Mouse (Mus musculus): ENCODE measurements around the gene Gcn1l1. TPM values are rescaled to one million over a fixed set of nuclear protein-coding genes. Genes with fewer than 3 reads are reported as not detected.

Gcn1l1 gene
- polyA plus RNA-seq, 1 experiment from 2014 or later = 20.7 TPM

DNA sequence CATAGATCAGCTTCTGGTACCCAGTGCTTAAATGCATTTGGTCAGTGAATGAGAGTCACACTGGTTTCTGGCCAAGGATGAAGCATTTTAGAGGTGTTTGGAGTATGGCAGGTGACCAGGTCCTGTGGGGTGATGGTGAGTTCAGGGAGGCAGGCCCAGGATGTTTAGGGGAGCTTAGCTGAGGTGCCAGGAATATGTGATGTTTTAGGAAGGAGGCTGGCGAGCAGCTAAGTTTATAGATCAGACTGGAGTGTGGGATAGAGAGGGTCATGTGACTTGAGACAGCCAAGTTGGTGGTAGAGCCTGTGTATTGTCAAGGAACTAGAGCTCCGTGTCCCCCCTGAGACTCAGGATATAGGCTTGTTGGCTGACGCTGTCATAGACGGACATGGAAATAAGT lies 68.0 kb downstream of the Gcn1l1 start:
- H3K4me1 ChIP-seq (replicated peaks; ENCODE audit: insufficient read depth, low read length) = peaks cover 15% of the 10 kb centered on the region
- 51% methylated on average over 4 of the region's 4 CpGs for WGBS
- no peaks in the 10 kb centered on the region for H3K27me3 ChIP-seq (ENCODE audit: insufficient read depth, low read length)
- ATAC-seq (replicated peaks; ENCODE audit: low FRiP score, low read depth) (no peak), DNase-seq (ENCODE audit: low spot score) (no peak)
- no peaks in the 10 kb centered on the region; the same call in 1 of the 2 replicates for H3K36me3 ChIP-seq (ENCODE audit: insufficient read depth, low read length)
- peak overlapping the region; percentile 90 for H3K4me2 ChIP-seq (ENCODE audit: low read length)
- H3K4me3 ChIP-seq (replicated peaks; ENCODE audit: low read depth, low read length) = peak overlapping the region; percentile 87
- no peaks in the 10 kb centered on the region for H3K9me3 ChIP-seq (replicated peaks; ENCODE audit: low read length)
- H3K9ac ChIP-seq (ENCODE audit: low read depth, low read length) = peak overlapping the region; percentile 89; the same call in 1 of the 2 replicates
- TF ChIP-seq CTCF (IDR thresholded peaks at IDR 0.05; ENCODE audit: low read depth) = no peak
- H3K27ac ChIP-seq = peak overlapping the region; percentile 88; the same call in 1 of the 2 replicates

DNA sequence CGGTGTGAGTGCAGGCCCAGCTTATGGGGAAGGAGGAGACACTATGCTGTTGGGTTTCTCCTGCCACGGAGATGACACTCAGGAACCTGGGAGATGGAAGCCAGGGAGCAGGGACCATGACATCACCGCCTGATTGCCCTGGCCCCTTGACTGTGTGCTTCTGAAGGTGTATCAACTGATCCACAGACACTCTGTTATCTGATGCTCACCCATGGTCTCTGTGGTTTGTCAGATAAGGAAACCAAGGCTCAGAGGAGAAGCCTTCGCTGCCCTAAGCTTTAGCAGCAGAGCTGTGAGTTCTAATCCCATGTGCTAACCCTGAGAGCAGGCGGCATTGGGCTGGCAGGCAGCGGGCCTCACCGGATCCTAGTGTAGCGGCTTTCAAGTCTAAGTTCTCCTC lies 69.0 kb downstream of the Gcn1l1 start:
- Histone ChIP-seq H3K4me2 (ENCODE audit: low read length) (no peak overlapping the region), H3K27me3 (ENCODE audit: insufficient read depth, low read length) (no peaks in the 10 kb centered on the region), H3K9me3 (replicated peaks; ENCODE audit: low read length) (no peaks in the 10 kb centered on the region), H3K9ac (ENCODE audit: low read depth, low read length) (no peak overlapping the region), H3K4me3 (replicated peaks; ENCODE audit: low read depth, low read length) (no peak overlapping the region), H3K36me3 (ENCODE audit: insufficient read depth, low read length) (peaks cover 7% of the 10 kb centered on the region; the same call in 1 of the 2 replicates), H3K27ac (no peak overlapping the region), H3K4me1 (replicated peaks; ENCODE audit: insufficient read depth, low read length) (peaks cover 15% of the 10 kb centered on the region)
- no peak for ATAC-seq (replicated peaks; ENCODE audit: low FRiP score, low read depth)
- TF ChIP-seq CTCF (IDR thresholded peaks at IDR 0.05; ENCODE audit: low read depth) = no peak
- no peak for DNase-seq (ENCODE audit: low spot score)
- 86% methylated on average over 8 of the region's 8 CpGs for WGBS

DNA sequence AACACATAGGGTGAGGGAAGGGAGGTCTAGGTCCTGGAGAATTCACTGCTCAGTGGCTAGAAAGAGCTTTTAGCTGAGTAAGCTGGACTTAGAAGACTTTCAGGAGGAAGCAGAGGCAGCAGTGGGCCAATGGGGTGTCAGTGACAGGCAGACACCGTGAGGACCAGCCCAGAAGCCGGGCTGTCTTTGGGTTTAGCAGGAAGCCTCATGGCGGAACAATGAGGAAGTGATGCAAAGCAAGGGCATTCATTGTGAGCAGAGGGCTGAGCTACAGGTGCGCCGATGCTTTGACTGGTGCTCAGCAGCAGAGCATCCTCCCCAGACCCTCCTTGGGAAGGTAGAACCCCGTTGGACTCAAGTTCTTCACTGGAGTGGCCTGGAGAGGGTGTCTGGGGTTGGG lies 70.5 kb downstream of the Gcn1l1 start:
- peaks cover 15% of the 10 kb centered on the region for H3K4me1 ChIP-seq (replicated peaks; ENCODE audit: insufficient read depth, low read length)
- no peak overlapping the region for H3K4me2 ChIP-seq (ENCODE audit: low read length)
- no peak for TF ChIP-seq CTCF (IDR thresholded peaks at IDR 0.05; ENCODE audit: low read depth)
- no peak overlapping the region for H3K4me3 ChIP-seq (replicated peaks; ENCODE audit: low read depth, low read length)
- no peak for ATAC-seq (replicated peaks; ENCODE audit: low FRiP score, low read depth)
- no peak for DNase-seq (ENCODE audit: low spot score)
- peaks cover 22% of the 10 kb centered on the region for H3K36me3 ChIP-seq (ENCODE audit: insufficient read depth, low read length)
- no peaks in the 10 kb centered on the region for H3K27me3 ChIP-seq (ENCODE audit: insufficient read depth, low read length)
- 59% methylated on average over 6 of the region's 6 CpGs for WGBS
- H3K9ac ChIP-seq (ENCODE audit: low read depth, low read length) = no peak overlapping the region
- H3K9me3 ChIP-seq (replicated peaks; ENCODE audit: low read length) = no peaks in the 10 kb centered on the region
- no peak overlapping the region for H3K27ac ChIP-seq

DNA sequence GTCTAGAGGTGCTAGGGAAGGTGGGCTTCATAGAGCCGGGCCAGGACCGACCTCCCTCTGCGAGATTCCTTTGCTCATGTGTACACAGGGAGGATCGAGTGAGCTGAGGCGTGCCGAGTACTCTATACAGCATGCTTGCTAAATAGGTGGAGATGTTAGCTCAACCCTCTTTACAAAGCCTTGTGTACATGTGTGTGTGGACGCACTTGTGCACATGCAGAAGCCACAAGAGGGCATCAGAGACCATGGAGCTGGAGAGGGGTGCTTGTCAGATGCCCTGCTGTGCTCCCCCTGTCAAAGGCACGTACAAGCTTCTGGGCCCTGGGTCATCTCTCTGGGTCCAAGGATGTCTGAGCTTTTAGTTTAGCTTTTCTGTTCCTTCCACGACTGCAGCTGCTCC lies 79.1 kb downstream of the Gcn1l1 start:
- TF ChIP-seq CTCF (IDR thresholded peaks at IDR 0.05; ENCODE audit: low read depth) = peak; percentile 43; the same call in 1 of the 2 replicates
- no peak overlapping the region for H3K9ac ChIP-seq (ENCODE audit: low read depth, low read length)
- peaks cover 72% of the 10 kb centered on the region for H3K36me3 ChIP-seq (ENCODE audit: insufficient read depth, low read length)
- 82% methylated on average over 9 of the region's 9 CpGs for WGBS
- no peaks in the 10 kb centered on the region for H3K4me1 ChIP-seq (replicated peaks; ENCODE audit: insufficient read depth, low read length)
- DNase-seq (ENCODE audit: low spot score) (no peak), ATAC-seq (replicated peaks; ENCODE audit: low FRiP score, low read depth) (no peak)
- no peak overlapping the region for H3K4me3 ChIP-seq (replicated peaks; ENCODE audit: low read depth, low read length)
- H3K4me2 ChIP-seq (ENCODE audit: low read length) = no peak overlapping the region
- no peaks in the 10 kb centered on the region for H3K27me3 ChIP-seq (ENCODE audit: insufficient read depth, low read length)
- H3K27ac ChIP-seq = no peak overlapping the region
- no peaks in the 10 kb centered on the region for H3K9me3 ChIP-seq (replicated peaks; ENCODE audit: low read length)

DNA sequence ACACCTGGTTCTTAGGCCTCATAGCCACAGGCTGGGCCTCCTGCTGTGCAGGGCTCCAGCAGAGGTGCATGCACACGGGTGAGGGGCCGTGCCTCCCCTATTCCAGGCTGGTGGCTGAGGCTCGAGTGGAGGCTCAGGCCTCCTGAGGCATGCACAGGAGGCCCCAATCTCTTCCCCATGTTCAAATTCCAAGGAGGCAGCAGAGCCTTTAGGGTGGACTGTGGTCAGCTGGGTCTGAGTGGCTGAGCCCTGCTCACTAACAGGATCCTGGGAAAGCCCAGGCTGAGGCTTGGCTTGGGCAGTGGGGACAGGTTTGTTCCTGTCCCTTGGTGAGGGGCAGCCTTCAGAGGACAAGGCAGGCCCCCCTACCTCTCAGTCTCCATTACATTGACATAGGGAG lies 83.8 kb downstream of the Gcn1l1 start:
- TF ChIP-seq CTCF (IDR thresholded peaks at IDR 0.05; ENCODE audit: low read depth) = no peak
- H3K4me2 ChIP-seq (ENCODE audit: low read length) = no peak overlapping the region
- H3K36me3 ChIP-seq (ENCODE audit: insufficient read depth, low read length) = peaks cover 30% of the 10 kb centered on the region
- H3K9me3 ChIP-seq (replicated peaks; ENCODE audit: low read length) = no peaks in the 10 kb centered on the region
- peak; percentile 44 for DNase-seq (ENCODE audit: low spot score)
- WGBS = 48% methylated on average over 3 of the region's 3 CpGs
- H3K4me3 ChIP-seq (replicated peaks; ENCODE audit: low read depth, low read length) = no peak overlapping the region
- ATAC-seq (replicated peaks; ENCODE audit: low FRiP score, low read depth) = peak; percentile 17
- no peaks in the 10 kb centered on the region for H3K27me3 ChIP-seq (ENCODE audit: insufficient read depth, low read length)
- H3K4me1 ChIP-seq (replicated peaks; ENCODE audit: insufficient read depth, low read length) = no peaks in the 10 kb centered on the region; the same call in 1 of the 2 replicates
- H3K9ac ChIP-seq (ENCODE audit: low read depth, low read length) = 0 out of 2 replicates have a peak overlapping the region, but pooled peaks have one; percentile 5
- peak overlapping the region; percentile 74 for H3K27ac ChIP-seq

DNA sequence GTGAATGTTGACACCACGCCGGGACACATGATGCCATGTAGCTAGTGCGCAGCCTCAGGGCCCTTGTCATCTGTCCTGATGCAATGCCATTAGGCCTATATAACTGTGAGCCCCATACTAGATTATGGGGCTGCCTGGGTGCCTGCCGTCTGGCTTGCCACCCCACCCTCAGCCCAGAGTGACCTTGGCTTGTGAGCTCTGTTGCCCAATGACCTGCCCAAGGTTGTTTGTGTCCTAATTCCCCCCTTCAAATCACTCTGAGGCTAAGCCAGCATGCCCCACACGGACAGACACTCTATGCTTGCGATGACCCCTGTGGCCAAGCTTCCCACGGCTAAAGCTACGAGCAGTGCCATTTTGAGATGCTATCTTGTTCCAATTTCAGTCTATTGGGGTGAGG lies 84.6 kb downstream of the Gcn1l1 start:
- no peaks in the 10 kb centered on the region; the same call in 1 of the 2 replicates for H3K4me1 ChIP-seq (replicated peaks; ENCODE audit: insufficient read depth, low read length)
- peak overlapping the region; percentile 74; the same call in 1 of the 2 replicates for H3K27ac ChIP-seq
- no peak for ATAC-seq (replicated peaks; ENCODE audit: low FRiP score, low read depth)

DNA sequence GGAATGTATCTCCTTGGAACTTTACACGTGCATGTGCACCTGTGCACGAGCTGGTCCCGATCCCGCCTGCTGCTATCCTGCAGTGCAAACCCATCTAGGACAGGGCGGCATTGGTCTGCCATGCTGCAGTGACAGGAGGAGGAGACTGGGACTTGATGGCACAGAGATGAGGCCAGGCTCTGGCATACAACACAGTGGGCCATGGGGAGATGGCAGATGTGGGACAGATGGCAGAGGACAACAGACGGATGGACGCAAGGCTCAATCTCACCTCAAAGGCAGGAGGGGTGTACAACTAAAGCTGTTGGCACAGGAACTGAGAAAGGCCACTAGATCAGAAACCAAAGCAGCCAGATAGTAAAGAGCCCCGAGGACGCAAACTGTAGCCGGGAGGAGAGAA lies 85.8 kb downstream of the Gcn1l1 start:
- Histone ChIP-seq H3K9ac (ENCODE audit: low read depth, low read length) (no peak overlapping the region), H3K9me3 (replicated peaks; ENCODE audit: low read length) (no peaks in the 10 kb centered on the region), H3K27me3 (ENCODE audit: insufficient read depth, low read length) (no peaks in the 10 kb centered on the region), H3K4me3 (replicated peaks; ENCODE audit: low read depth, low read length) (no peak overlapping the region), H3K4me1 (replicated peaks; ENCODE audit: insufficient read depth, low read length) (no peaks in the 10 kb centered on the region; the same call in 1 of the 2 replicates), H3K4me2 (ENCODE audit: low read length) (no peak overlapping the region), H3K36me3 (ENCODE audit: insufficient read depth, low read length) (peaks cover 18% of the 10 kb centered on the region), H3K27ac (no peak overlapping the region)
- ATAC-seq (replicated peaks; ENCODE audit: low FRiP score, low read depth) (no peak), DNase-seq (ENCODE audit: low spot score) (no peak)
- no peak for TF ChIP-seq CTCF (IDR thresholded peaks at IDR 0.05; ENCODE audit: low read depth)
- WGBS = 88% methylated on average over 10 of the region's 10 CpGs

More for the DNA sequence above, 84.6 kb downstream of the Gcn1l1 start:
- no peaks in the 10 kb centered on the region for H3K9me3 ChIP-seq (replicated peaks; ENCODE audit: low read length)
- H3K27me3 ChIP-seq (ENCODE audit: insufficient read depth, low read length) = no peaks in the 10 kb centered on the region
- no peak for DNase-seq (ENCODE audit: low spot score)
- H3K36me3 ChIP-seq (ENCODE audit: insufficient read depth, low read length) = peaks cover 27% of the 10 kb centered on the region
- H3K4me3 ChIP-seq (replicated peaks; ENCODE audit: low read depth, low read length) = no peak overlapping the region
- no peak overlapping the region for H3K9ac ChIP-seq (ENCODE audit: low read depth, low read length)
- H3K4me2 ChIP-seq (ENCODE audit: low read length) = no peak overlapping the region
- WGBS = 82% methylated on average over 8 of the region's 8 CpGs
- no peak for TF ChIP-seq CTCF (IDR thresholded peaks at IDR 0.05; ENCODE audit: low read depth)

All from kidney, postnatal 0 days (tissue).